Mouse (Mus musculus) adrenal gland, adult 18-20 months (tissue): ENCODE data around the gene Akap10. TPM values are rescaled to one million over a fixed set of nuclear protein-coding genes. Genes with fewer than 3 reads are reported as not detected.
A peak's percentile ranks its signal among the peaks of the same experiment; 100 is the strongest.
"Not testable (repeated sequence)": the region's sequence is repeated elsewhere in the genome, so short reads cannot be mapped to it uniquely, and the experiment has no call there.

ENCODE experiments used
- DNase-seq, 2 experiments: peaks; one replicate each; pipeline ENCODE4 v3.0.0; 2021 to 2022; ENCODE audit warnings: low spot score in 2 of 2
- long read RNA-seq, 2 experiments: library from polyadenylated mRNA; stranded (forward); transcript quantifications; one replicate each; pipeline ENCODE4 v2.0.0; 2021
- total RNA-seq, 2 experiments: library from RNA; stranded (reverse); gene quantifications; 1 replicate in 1 of 2; 2 replicates in 1 of 2; pipeline ENCODE4 v1.2.3; 2021

The Akap10 gene
- total RNA-seq: 10 to 100 TPM; 25.3 to 26.0 TPM
- long read RNA-seq, experiment 1, transcript Akap10-202 (15 exons, 3,874 nt): major isoform, 28 of 33 reads
- long read RNA-seq, experiment 1, partial matches to known transcripts: 1 of 33 reads
- long read RNA-seq, experiment 1, other reads (novel, unspliced or antisense): 4 of 33 reads
- long read RNA-seq, experiment 2, transcript Akap10-202 (15 exons, 3,874 nt): major isoform, 26 of 35 reads
- long read RNA-seq, experiment 2, partial matches to known transcripts: 5 of 35 reads
- long read RNA-seq, experiment 2, other reads (novel, unspliced or antisense): 4 of 35 reads

- peak; percentile 90 to 92 for DNase-seq
Measured at GRCm38 (mm10) chr11:61930098-61930517, at the start of gene Akap10. TSS of gene Akap10 (minus strand) at chr11:61930252.

- no peak for DNase-seq
Measured at GRCm38 (mm10) chr11:61975783-61976182, 45.7 kb upstream of the Akap10 start.

- no peak for DNase-seq
Measured at GRCm38 (mm10) chr11:61974106-61974707, 44.2 kb upstream of the Akap10 start.

- no peak for DNase-seq
Measured at GRCm38 (mm10) chr11:61971441-61972221, 41.6 kb upstream of the Akap10 start.

GRCm38 (mm10) chr11:61970901-61971300 is 40.8 kb upstream of the Akap10 start:
- no peak for DNase-seq

- no peak for DNase-seq
Measured at GRCm38 (mm10) chr11:61968875-61969274, 38.8 kb upstream of the Akap10 start.

GRCm38 (mm10) chr11:61967034-61967433 is 37.0 kb upstream of the Akap10 start:
- no peak for DNase-seq

- DNase-seq: no peak
Measured at GRCm38 (mm10) chr11:61964611-61965010, 34.6 kb upstream of the Akap10 start.

GRCm38 (mm10) chr11:61963193-61963592 is 33.1 kb upstream of the Akap10 start:
- DNase-seq: no peak

GRCm38 (mm10) chr11:61962684-61963083 is 32.6 kb upstream of the Akap10 start:
- DNase-seq: no peak

GRCm38 (mm10) chr11:61960096-61960495 is 30.0 kb upstream of the Akap10 start:
- no peak for DNase-seq

GRCm38 (mm10) chr11:61958706-61959105 is 28.7 kb upstream of the Akap10 start:
- DNase-seq: not testable (repeated sequence)

GRCm38 (mm10) chr11:61957296-61957813 is 27.3 kb upstream of the Akap10 start:
- no peak for DNase-seq

GRCm38 (mm10) chr11:61956572-61957295 is 26.7 kb upstream of the Akap10 start, which contains the start of gene Specc1:
TSS of gene Specc1 (plus strand) at chr11:61956763.
- peak; percentile 95 to 96 for DNase-seq

- no peak for DNase-seq
Measured at GRCm38 (mm10) chr11:61955951-61956350, 25.9 kb upstream of the Akap10 start.

- DNase-seq: no peak
Measured at GRCm38 (mm10) chr11:61955136-61955535, 25.1 kb upstream of the Akap10 start.

GRCm38 (mm10) chr11:61950632-61951031 is 20.6 kb upstream of the Akap10 start:
- DNase-seq: peak; percentile 88 to 91

GRCm38 (mm10) chr11:61949315-61949714 is 19.3 kb upstream of the Akap10 start:
- peak; percentile 24 to 43 for DNase-seq

- no peak for DNase-seq
Measured at GRCm38 (mm10) chr11:61946608-61947007, 16.6 kb upstream of the Akap10 start.

GRCm38 (mm10) chr11:61944417-61944816 is 14.4 kb upstream of the Akap10 start:
- no peak for DNase-seq

GRCm38 (mm10) chr11:61942903-61943302 is 12.9 kb upstream of the Akap10 start:
- no peak for DNase-seq
